Mouse (Mus musculus) ovary, postnatal 14 days (tissue): ENCODE measurements around the gene Tmem159.

Source experiments
- DNase-seq: peaks from one replicate; pipeline ENCODE4 v3.0.0; 2022; ENCODE audit warnings: low spot score

The Tmem159 gene

GRCm38 (mm10) chr7:120142743-120143142 lies 40.6 kb downstream of the Tmem159 start:
- no peak for DNase-seq

GRCm38 (mm10) chr7:120145191-120145590 lies 43.0 kb downstream of the Tmem159 start, which contains the start of gene Zp2:
TSS of gene Zp2 (minus strand) at chr7:120145291.
- no peak for DNase-seq

GRCm38 (mm10) chr7:120150257-120150656 lies 48.1 kb downstream of the Tmem159 start:
- no peak for DNase-seq

- no peak for DNase-seq
These were observed 48.7 kb downstream of the Tmem159 start for GRCm38 (mm10) chr7:120150898-120151297.

DNA sequence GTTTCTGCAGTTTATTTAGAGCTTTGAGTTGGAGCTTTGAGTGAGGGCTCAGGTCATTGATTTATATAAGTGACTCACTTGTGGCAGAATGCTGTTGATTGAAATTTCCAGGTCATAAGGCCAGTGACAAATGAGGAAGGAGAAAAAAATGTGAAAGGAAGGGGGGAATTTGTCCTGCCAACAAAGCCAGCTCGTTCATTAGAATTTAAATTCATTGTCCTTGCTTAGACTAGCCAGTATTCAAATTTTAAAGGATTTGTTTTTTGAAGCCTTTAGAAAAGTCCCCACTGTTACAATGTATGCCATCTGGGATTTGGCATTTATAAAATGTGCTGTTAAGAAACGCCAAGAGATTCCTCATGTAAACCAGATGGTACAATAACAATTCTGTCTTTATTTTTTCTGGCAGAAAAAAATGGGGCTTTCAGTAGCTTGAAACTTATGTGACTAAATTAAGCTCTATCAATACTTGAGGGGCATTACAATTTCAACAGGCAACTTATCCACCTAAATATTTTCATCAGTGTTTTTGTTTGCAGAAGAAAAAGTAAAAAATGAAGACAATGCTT lies 54.8 kb downstream of the Tmem159 start:
- DNase-seq: no peak

DNA sequence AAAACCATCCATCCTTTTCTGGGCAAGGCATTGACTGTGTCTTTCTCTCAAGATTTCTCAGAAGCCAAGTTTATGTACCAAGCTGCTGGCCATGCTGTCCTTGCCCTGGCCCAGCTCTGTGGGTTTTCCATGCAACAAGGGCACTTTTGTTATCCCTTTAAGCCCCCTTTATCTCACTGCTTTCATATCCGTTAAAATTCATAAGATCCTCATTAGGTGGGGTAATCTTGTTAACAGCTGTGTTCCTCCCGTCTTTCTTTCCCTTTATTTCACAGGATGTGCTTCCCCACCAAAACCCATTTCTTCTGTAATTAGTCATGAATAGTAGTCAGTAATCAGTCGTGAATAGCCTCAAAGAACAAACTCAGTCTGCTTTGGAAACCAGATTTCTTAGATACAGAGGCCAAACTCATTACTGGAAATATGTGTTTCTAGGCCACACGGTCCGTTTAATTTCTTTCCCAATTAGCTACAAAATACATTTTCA lies 55.5 kb downstream of the Tmem159 start:
- no peak for DNase-seq

GRCm38 (mm10) chr7:120158121-120158613 lies 56.0 kb downstream of the Tmem159 start:
- DNase-seq: no peak

GRCm38 (mm10) chr7:120163581-120164251 lies 61.6 kb downstream of the Tmem159 start:
- DNase-seq: no peak
